Mouse (Mus musculus) brain, adult 2 months (tissue): ENCODE measurements around the gene Usp22.
A peak's percentile ranks its signal among the peaks of the same experiment; 100 is the strongest.

Experiments used
- DNase-seq: peaks from one replicate; pipeline ENCODE4 v3.0.0; 2011; ENCODE audit warnings: low read depth, low spot score

Usp22 gene

DNA sequence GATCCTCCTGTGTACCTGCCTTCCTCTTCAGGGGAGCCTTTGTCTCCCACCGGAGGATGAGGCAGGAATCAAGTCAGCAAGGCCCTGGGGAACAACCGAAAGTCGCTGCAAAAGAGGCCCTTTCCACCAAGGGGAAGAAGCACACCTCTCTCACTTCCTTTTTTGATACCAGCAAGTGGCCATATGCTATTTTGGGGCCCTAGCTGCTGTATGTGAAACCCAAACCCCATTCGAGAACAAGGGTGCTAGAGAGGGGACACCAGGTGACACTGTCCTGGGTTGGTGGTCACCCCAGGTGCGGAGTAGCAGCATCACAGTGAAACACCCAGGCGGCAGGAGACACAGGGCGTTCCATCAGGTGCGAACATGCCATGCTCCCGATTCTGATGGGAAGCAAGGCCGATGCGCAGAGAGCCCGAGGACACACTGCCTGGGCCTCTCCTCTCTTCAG lies 65.9 kb downstream of the Usp22 start:
- DNase-seq = no peak

DNA sequence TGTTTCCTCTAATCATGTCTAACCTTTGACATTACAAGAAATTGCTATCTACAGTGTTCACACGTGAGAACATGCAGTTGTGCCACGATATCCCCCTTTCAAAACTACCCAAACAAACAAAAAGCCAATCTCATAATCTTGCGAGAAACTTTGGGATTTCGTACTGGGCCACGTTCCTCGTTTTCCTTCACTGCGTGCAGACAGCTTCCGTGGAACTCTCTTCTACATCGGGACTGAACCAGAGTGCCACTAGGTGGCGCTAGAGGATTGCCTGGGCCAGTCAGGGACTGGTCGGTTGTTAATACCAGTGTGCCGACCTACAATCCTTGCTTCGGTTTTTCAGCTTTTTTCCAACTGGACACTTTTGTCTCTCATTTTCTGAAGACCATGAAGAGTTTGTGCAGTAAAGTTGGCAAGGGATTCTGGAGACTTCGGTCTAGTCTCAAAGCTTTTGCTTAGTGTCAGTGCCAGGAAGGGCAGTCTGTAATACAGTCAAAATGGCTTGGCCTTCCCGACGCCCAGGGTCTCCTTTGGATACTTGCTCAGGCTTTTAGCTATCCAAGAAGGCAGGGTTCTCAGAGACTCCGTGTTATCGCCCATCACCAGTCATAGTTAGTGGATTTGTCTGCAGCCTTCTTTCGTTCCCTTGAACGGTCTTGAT lies 70.5 kb downstream of the Usp22 start:
- DNase-seq = peak; percentile 94

DNA sequence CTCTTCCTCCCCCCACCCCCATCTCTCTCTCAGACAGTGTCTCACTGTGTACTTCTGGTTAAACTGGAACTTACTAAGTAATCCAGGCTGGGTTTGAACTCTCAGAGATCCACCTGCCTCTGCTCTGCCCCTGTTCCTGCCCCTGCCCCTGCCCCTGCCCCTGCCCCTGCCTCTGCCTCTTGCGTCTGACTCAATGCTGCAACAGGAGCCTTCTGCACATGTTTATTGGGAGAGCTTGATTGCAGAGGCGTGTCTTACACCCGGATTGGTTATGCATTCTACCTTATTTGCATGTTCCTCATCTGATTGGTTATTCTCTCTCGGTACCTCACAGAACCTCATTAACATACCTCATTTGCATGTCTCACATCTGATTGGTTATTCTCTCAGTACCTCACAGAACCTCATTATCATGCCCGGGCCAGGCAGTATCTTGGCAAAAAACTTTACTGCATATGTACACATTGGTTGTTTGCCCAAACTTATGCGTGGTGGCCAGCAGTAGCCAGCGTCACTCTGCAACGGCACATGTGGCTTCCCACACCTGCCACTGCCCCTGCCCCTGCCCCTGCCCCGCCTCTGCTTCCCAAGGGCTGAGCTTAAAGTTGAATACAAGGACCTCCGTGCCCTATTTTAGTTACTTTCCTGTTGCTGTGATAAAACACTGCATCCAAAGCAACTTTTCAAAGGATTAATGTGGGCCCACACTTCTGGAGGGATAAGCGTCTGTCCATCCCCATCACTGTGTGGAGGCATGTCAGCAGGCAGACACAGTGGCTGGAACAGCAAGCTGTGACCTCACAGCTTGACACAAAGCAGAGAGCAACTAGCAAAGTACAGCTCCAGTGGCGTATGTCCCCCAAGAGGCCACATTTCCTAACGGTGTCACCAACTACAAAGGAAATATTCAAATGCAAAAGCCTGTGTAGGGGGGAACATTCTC lies 72.2 kb downstream of the Usp22 start:
- no peak for DNase-seq
